Mouse (Mus musculus) megakaryocyte, embryonic 14.5 days (primary cell): ENCODE results near the gene Gnat1. TPM values are rescaled to one million over a fixed set of nuclear protein-coding genes. Genes with fewer than 3 reads are reported as not detected.

Source experiments
- H3K27me3 ChIP-seq: replicated peaks from 2 replicates; pipeline ENCODE3; 2012; ENCODE audit warnings: inconsistent platforms
- H3K36me3 ChIP-seq: replicated peaks from 2 replicates; pipeline ENCODE3; 2012; ENCODE audit warnings: low read length, inconsistent platforms, mixed read lengths
- H3K4me1 ChIP-seq: 2 replicates; pipeline ENCODE4 v1.6.1; 2012; ENCODE audit warnings: inconsistent platforms
- H3K4me3 ChIP-seq: replicated peaks from 2 replicates; pipeline ENCODE3; 2012; ENCODE audit warnings: moderate library complexity, mild to moderate bottlenecking, inconsistent platforms
- H3K9me3 ChIP-seq: 2 replicates; pipeline ENCODE4 v1.6.1; 2012; ENCODE audit warnings: inconsistent platforms
- FLI1 ChIP-seq: IDR thresholded peaks from 2 replicates; pipeline ENCODE4 v1.6.1; 2012; ENCODE audit warnings: low read length, inconsistent platforms, mixed read lengths
- GATA1 ChIP-seq: IDR thresholded peaks from 3 replicates; pipeline ENCODE4 v1.6.1; 2012; ENCODE audit warnings: mixed read lengths, low read length, inconsistent platforms, borderline replicate concordance
- polyA plus RNA-seq: library from polyadenylated mRNA; stranded (reverse); fragments of >175 nt; gene quantifications from 2 replicates; pipeline ENCODE4 v1.2.3, GENCODE M21; 2012; ENCODE audit warnings: low replicate concordance; ENCODE audit not compliant: insufficient read depth

The Gnat1 gene
- polyA plus RNA-seq, 1 experiment: not detected

GRCm38 (mm10) chr9:107650225-107650624 is 29.3 kb downstream of the Gnat1 start:
- Histone ChIP-seq H3K27me3 (peaks cover 54% of the 10 kb centered on the region), H3K36me3 (no peaks in the 10 kb centered on the region)
- TF ChIP-seq GATA1: no peak
- no peak for TF ChIP-seq FLI1

GRCm38 (mm10) chr9:107648767-107649166 is 30.7 kb downstream of the Gnat1 start:
- no peaks in the 10 kb centered on the region for H3K36me3 ChIP-seq
- H3K9me3 ChIP-seq: no peaks in the 10 kb centered on the region
- peaks cover 41% of the 10 kb centered on the region for H3K27me3 ChIP-seq
- peaks cover 26% of the 10 kb centered on the region for H3K4me1 ChIP-seq
- H3K4me3 ChIP-seq: no peak overlapping the region
- TF ChIP-seq FLI1 (no peak), GATA1 (no peak)

More at GRCm38 (mm10) chr9:107650225-107650624, 29.3 kb downstream of the Gnat1 start:
- Histone ChIP-seq H3K9me3 (no peaks in the 10 kb centered on the region), H3K4me3 (no peak overlapping the region), H3K4me1 (peaks cover 14% of the 10 kb centered on the region)

GRCm38 (mm10) chr9:107646975-107647374 is 32.5 kb downstream of the Gnat1 start:
- TF ChIP-seq GATA1 (no peak), FLI1 (no peak)
- no peaks in the 10 kb centered on the region for H3K9me3 ChIP-seq

GRCm38 (mm10) chr9:107645577-107645976 is 33.9 kb downstream of the Gnat1 start:
- peaks cover 39% of the 10 kb centered on the region for H3K4me1 ChIP-seq
- no peaks in the 10 kb centered on the region for H3K36me3 ChIP-seq
- peak overlapping the region; percentile 93 for H3K4me3 ChIP-seq
- no peaks in the 10 kb centered on the region for H3K9me3 ChIP-seq
- H3K27me3 ChIP-seq: peaks cover 35% of the 10 kb centered on the region
- TF ChIP-seq GATA1 (no peak), FLI1 (no peak)

More at GRCm38 (mm10) chr9:107646975-107647374, 32.5 kb downstream of the Gnat1 start:
- Histone ChIP-seq H3K36me3 (no peaks in the 10 kb centered on the region), H3K27me3 (peaks cover 36% of the 10 kb centered on the region), H3K4me3 (no peak overlapping the region), H3K4me1 (peaks cover 27% of the 10 kb centered on the region)

GRCm38 (mm10) chr9:107645153-107645510 is 34.4 kb downstream of the Gnat1 start:
- TF ChIP-seq GATA1: no peak
- TF ChIP-seq FLI1: no peak
- Histone ChIP-seq H3K4me1 (peaks cover 43% of the 10 kb centered on the region), H3K9me3 (no peaks in the 10 kb centered on the region), H3K4me3 (peak overlapping the region; percentile 93), H3K27me3 (peaks cover 30% of the 10 kb centered on the region), H3K36me3 (no peaks in the 10 kb centered on the region)

GRCm38 (mm10) chr9:107644495-107645152 is 34.9 kb downstream of the Gnat1 start:
- TF ChIP-seq GATA1 (no peak), FLI1 (no peak; the same call in 1 of the 2 replicates)
- Histone ChIP-seq H3K9me3 (no peaks in the 10 kb centered on the region), H3K27me3 (peaks cover 25% of the 10 kb centered on the region), H3K4me3 (peak overlapping the region; percentile 93), H3K4me1 (peaks cover 47% of the 10 kb centered on the region), H3K36me3 (no peaks in the 10 kb centered on the region)

GRCm38 (mm10) chr9:107643544-107644214 is 35.8 kb downstream of the Gnat1 start:
- Histone ChIP-seq H3K27me3 (peaks cover 22% of the 10 kb centered on the region), H3K4me3 (peak overlapping the region; percentile 93), H3K4me1 (peaks cover 53% of the 10 kb centered on the region), H3K36me3 (no peaks in the 10 kb centered on the region), H3K9me3 (no peaks in the 10 kb centered on the region)
- TF ChIP-seq FLI1 (no peak), GATA1 (no peak)

- peaks cover 60% of the 10 kb centered on the region for H3K4me1 ChIP-seq
- TF ChIP-seq FLI1 (no peak), GATA1 (no peak)
- H3K36me3 ChIP-seq: no peaks in the 10 kb centered on the region
- peaks cover 28% of the 10 kb centered on the region for H3K27me3 ChIP-seq
- no peaks in the 10 kb centered on the region for H3K9me3 ChIP-seq
- H3K4me3 ChIP-seq: no peak overlapping the region
These were observed 37.8 kb downstream of the Gnat1 start for GRCm38 (mm10) chr9:107641666-107642065.

GRCm38 (mm10) chr9:107640257-107640772 is 39.2 kb downstream of the Gnat1 start:
- Histone ChIP-seq H3K4me3 (peak overlapping the region; percentile 85), H3K36me3 (no peaks in the 10 kb centered on the region), H3K9me3 (no peaks in the 10 kb centered on the region), H3K4me1 (peaks cover 68% of the 10 kb centered on the region), H3K27me3 (peaks cover 25% of the 10 kb centered on the region)
- no peak for TF ChIP-seq GATA1
- no peak for TF ChIP-seq FLI1

GRCm38 (mm10) chr9:107637070-107637469 is 42.4 kb downstream of the Gnat1 start:
- Histone ChIP-seq H3K36me3 (peaks cover 9% of the 10 kb centered on the region), H3K27me3 (peaks cover 24% of the 10 kb centered on the region), H3K4me3 (no peak overlapping the region), H3K9me3 (no peaks in the 10 kb centered on the region), H3K4me1 (peaks cover 58% of the 10 kb centered on the region)
- TF ChIP-seq FLI1: no peak
